8 mouse cellular contexts compared by ENCODE assay signal in the genomic region with DNA sequence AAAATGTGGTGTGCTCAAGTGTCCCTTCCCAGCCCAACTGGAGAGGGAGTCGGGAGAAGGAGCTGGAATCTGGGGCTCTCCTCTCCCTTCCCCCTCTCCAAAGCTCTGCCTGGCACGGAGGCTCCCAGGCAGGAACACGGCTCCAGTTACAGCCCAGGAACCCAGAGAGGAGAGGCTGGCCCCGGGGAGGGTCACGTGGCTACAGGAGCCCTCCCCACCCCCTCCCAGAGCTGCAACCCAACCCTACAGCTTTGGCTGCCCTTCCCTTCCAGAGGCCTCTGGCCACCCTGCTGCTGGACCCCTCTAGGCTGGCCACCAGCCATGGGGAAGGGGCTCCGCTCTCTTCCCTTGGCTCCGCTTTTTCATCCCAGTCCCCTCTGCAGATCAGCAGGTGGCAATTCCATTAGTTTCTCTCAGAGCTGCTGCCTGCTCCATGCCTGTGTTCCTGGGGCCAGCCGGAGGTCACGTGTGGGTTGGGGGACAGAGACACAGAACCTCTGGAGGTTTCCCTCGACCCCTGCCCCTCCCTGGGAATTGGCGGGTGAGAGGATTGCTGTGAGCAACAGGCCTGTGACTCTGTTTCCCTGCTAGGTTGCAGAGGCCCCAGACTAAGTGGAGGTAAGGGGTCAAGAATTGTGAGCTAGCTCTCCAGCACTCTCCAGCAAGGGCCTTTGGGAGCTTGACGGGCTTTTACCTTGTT. TPM values are rescaled to one million over a fixed set of nuclear protein-coding genes. Genes with fewer than 3 reads are reported as not detected.
A peak's percentile ranks its signal among the peaks of the same experiment; 100 is the strongest.
DNase-seq lines count a peak whose midpoint lies in the region; ATAC-seq lines count a peak whose summit lies in the region.
"Had no signal": no experiment of that assay in that cellular context is flagged by ENCODE, and none has a peak within 500 bp of the region (broad histone marks: within the 10 kb centered on the region; RNA-seq: fewer than 3 reads in every experiment).

No protein-coding gene starts in this region.

- H3K27ac ChIP-seq in forebrain, embryonic 13.5 days, result 0 out of 2 replicates have a peak overlapping the region, but pooled peaks have one; percentile 14
- no peak overlapping the region for H3K27ac ChIP-seq in hindbrain, embryonic 11.5 days (ENCODE audit: low read depth, low read length)
- peak overlapping the region; percentile 25; the same call in 1 of the 2 replicates for H3K27ac ChIP-seq in midbrain, embryonic 13.5 days

- H3K4me1 ChIP-seq in forebrain, embryonic 13.5 days, result peaks cover 60% of the 10 kb centered on the region
- peaks cover 20% of the 10 kb centered on the region for H3K4me1 ChIP-seq in hindbrain, embryonic 11.5 days (replicated peaks; ENCODE audit: control insufficient read depth, insufficient read depth, low read length)
- peaks cover 57% of the 10 kb centered on the region for H3K4me1 ChIP-seq in midbrain, embryonic 13.5 days (replicated peaks)

- 9% methylated on average over 12 of the region's 12 CpGs for whole genome bisulfite sequencing in forebrain, embryonic 13.5 days
- WGBS in hindbrain, embryonic 11.5 days, result 6% methylated on average over 11 of the region's 12 CpGs
- WGBS in midbrain, embryonic 13.5 days, result 10% methylated on average over 10 of the region's 12 CpGs

- no peak overlapping the region for H3K4me3 ChIP-seq in forebrain, embryonic 13.5 days
- H3K4me3 ChIP-seq in hindbrain, embryonic 11.5 days (ENCODE audit: low read depth, low read length), result no peak overlapping the region
- no peak overlapping the region for H3K4me3 ChIP-seq in midbrain, embryonic 13.5 days (replicated peaks)

- peak overlapping the region; percentile 14; the same call in 1 of the 2 replicates for H3K4me2 ChIP-seq in forebrain, embryonic 13.5 days
- H3K4me2 ChIP-seq in hindbrain, embryonic 11.5 days (replicated peaks; ENCODE audit: low read depth, low read length), result peak overlapping the region; percentile 13; the same call in 1 of the 2 replicates
- H3K4me2 ChIP-seq in midbrain, embryonic 13.5 days (replicated peaks), result peak overlapping the region; percentile 25

- no peak for ATAC-seq in forebrain, embryonic 13.5 days
- ATAC-seq in hindbrain, embryonic 11.5 days (ENCODE audit: low FRiP score), result no peak
- ATAC-seq in midbrain, embryonic 13.5 days, result no peak
- no peak for ATAC-seq in monocyte, adult 5-6 weeks (replicated peaks; ENCODE audit: insufficient number of reproducible peaks, low FRiP score, low TSS enrichment, poor library complexity, severe bottlenecking)

- H3K27me3 ChIP-seq in forebrain, embryonic 13.5 days, result peaks cover 68% of the 10 kb centered on the region
- H3K27me3 ChIP-seq in hindbrain, embryonic 11.5 days (ENCODE audit: control insufficient read depth, insufficient read depth, low read length), result peaks cover 44% of the 10 kb centered on the region
- H3K27me3 ChIP-seq in midbrain, embryonic 13.5 days, result peaks cover 91% of the 10 kb centered on the region

- no peaks in the 10 kb centered on the region for H3K36me3 ChIP-seq in forebrain, embryonic 13.5 days (ENCODE audit: poor library complexity, severe bottlenecking)
- H3K36me3 ChIP-seq in hindbrain, embryonic 11.5 days (ENCODE audit: control insufficient read depth, insufficient read depth, low read length), result no peaks in the 10 kb centered on the region
- no peaks in the 10 kb centered on the region for H3K36me3 ChIP-seq in midbrain, embryonic 13.5 days

- peak; percentile 63 for DNase-seq in testis, postnatal 10 days (ENCODE audit: low spot score)
- no peak for DNase-seq in testis, postnatal 14 days (ENCODE audit: low spot score)
- DNase-seq in hindbrain, embryonic 11.5 days (ENCODE audit: low spot score), result peak; percentile 53
- no peak for DNase-seq in cerebellum, postnatal 25 days

- no peaks in the 10 kb centered on the region for H3K9me3 ChIP-seq in forebrain, embryonic 13.5 days (replicated peaks)
- no peaks in the 10 kb centered on the region for H3K9me3 ChIP-seq in hindbrain, embryonic 11.5 days (ENCODE audit: control insufficient read depth, low read length)
- H3K9me3 ChIP-seq in midbrain, embryonic 13.5 days, result no peaks in the 10 kb centered on the region

- H3K9ac ChIP-seq in forebrain, embryonic 13.5 days, result no peak overlapping the region
- no peak overlapping the region for H3K9ac ChIP-seq in hindbrain, embryonic 11.5 days (ENCODE audit: low read depth, low read length)
- peak overlapping the region; percentile 14; the same call in 1 of the 2 replicates for H3K9ac ChIP-seq in midbrain, embryonic 13.5 days (replicated peaks)

RNA-seq across cellular contexts. Expression of a gene that starts 2.5 kb away (rescaled TPM):
- polyA plus RNA-seq in forebrain, embryonic 13.5 days (2015; fragmentation: Nextera tagmentation; extraction: Ambion mirVana), result 1.8 and 2.9 TPM in 2 replicates
- polyA plus RNA-seq in hindbrain, embryonic 11.5 days (2014; fragmentation: Nextera tagmentation; extraction: Ambion mirVana), result 2.7 and 3.8 TPM in 2 replicates
- 2.9 and 6.0 TPM in 2 replicates for polyA plus RNA-seq in midbrain, embryonic 13.5 days (2015; fragmentation: Nextera tagmentation; extraction: Ambion mirVana)
- 0.10 TPM in 1 of 3 replicates, not detected in the others for total RNA-seq in monocyte, adult 5-6 weeks (2017)
- total RNA-seq: common myeloid progenitor, adult 5-6 weeks had no signal

RNA-seq across cellular contexts. Expression of a gene that starts 18.7 kb away (rescaled TPM):
- polyA plus RNA-seq in forebrain, embryonic 13.5 days (2015; fragmentation: Nextera tagmentation; extraction: Ambion mirVana), result 2.3 and 3.4 TPM in 2 replicates
- 3.9 and 4.0 TPM in 2 replicates for polyA plus RNA-seq in hindbrain, embryonic 11.5 days (2014; fragmentation: Nextera tagmentation; extraction: Ambion mirVana)
- polyA plus RNA-seq in midbrain, embryonic 13.5 days (2015; fragmentation: Nextera tagmentation; extraction: Ambion mirVana), result 0.68 and 3.0 TPM in 2 replicates
- total RNA-seq in monocyte, adult 5-6 weeks (2017), result not detected in 3 replicates
- total RNA-seq: common myeloid progenitor, adult 5-6 weeks had no signal

Comparison
In these comparisons a context has a peak if more than half of its experiments do, and no peak if none do; other contexts are left out.
1. DNase-seq: peak in testis, postnatal 10 days (single experiment) and hindbrain, embryonic 11.5 days (single experiment); none in testis, postnatal 14 days (single experiment) and cerebellum, postnatal 25 days (0 of 2).
2. Peak in every context shown above with its lines, with median percentiles within 50 percentile points of each other: H3K4me2 ChIP-seq.